Mouse (Mus musculus): ENCODE measurements around the gene Stk19.
"Not testable (repeated sequence)": the region's sequence is repeated elsewhere in the genome, so short reads cannot be mapped to it uniquely, and the experiment has no call there.

- TF ChIP-seq CTCF, EP300 (IDR thresholded peaks at IDR 0.05; ENCODE audit: low read depth): not testable (repeated sequence)
Observed at GRCm38 (mm10) chr17:34800781-34801305, 35.9 kb downstream of the Stk19 start.

Measured in liver, embryonic 14.5 days (tissue).